8 mouse cellular contexts compared by ENCODE assay signal in the genomic region with DNA sequence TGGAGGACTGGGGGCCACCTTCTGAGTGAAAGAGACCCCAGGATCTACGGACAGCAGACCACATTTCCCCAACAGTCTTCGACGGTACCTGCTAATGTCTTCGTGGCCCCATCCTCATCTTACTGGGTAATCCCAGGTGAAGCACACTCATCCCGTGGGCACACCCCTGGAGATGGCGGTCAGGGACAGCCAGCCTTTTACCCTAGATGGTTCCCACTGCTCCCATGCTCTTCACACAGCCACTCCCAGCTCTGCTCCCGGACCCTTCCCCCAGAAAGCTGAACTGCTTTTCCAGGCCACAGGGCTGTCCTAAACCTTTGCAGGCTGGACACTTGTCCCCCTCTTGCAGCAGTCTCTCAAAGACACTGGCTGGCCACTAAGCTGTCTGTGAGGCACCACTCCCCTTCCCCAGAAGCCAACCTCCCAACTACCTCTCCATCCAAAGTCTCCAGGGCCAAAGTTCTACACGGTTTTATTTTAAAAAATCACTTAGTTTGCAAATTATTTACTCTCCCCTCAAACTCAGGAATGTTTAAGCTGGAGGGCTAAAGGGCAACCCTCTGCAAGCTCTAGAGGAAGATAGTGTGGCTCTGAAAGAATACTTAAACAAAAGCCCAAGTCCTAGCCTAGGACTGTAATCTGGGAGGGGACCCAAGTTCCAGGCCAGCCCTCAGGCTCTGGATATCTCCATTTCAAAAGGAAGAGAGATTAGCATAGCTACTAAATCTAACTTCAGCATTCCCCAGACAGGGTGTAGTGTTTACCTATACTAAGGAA. TPM values are rescaled to one million over a fixed set of nuclear protein-coding genes. Genes with fewer than 3 reads are reported as not detected.
A peak's percentile ranks its signal among the peaks of the same experiment; 100 is the strongest.
DNase-seq lines count a peak whose midpoint lies in the region; ATAC-seq and TF ChIP-seq lines count a peak whose summit lies in the region.

No protein-coding gene starts in this region.

- peaks cover 0 to 5% of the 10 kb centered on the region in 2 experiments; a peak in 3 of 4 replicates for H3K36me3 ChIP-seq in MEL (ENCODE audit: control insufficient read depth in 1 of 2, insufficient read depth in 2 of 2, low read length in 2 of 2)
- peaks cover 33% of the 10 kb centered on the region for H3K36me3 ChIP-seq in hindbrain, embryonic 14.5 days (replicated peaks; ENCODE audit: control insufficient read depth, insufficient read depth)
- H3K36me3 ChIP-seq in liver, embryonic 11.5 days (ENCODE audit: control insufficient read depth, insufficient read depth, low read length): peaks cover 16% of the 10 kb centered on the region

- H3K9me3 ChIP-seq in MEL (replicated peaks; ENCODE audit: insufficient read depth, low read length): no peaks in the 10 kb centered on the region
- no peaks in the 10 kb centered on the region for H3K9me3 ChIP-seq in hindbrain, embryonic 14.5 days (ENCODE audit: control insufficient read depth, low read length)
- no peaks in the 10 kb centered on the region for H3K9me3 ChIP-seq in liver, embryonic 11.5 days (ENCODE audit: control insufficient read depth, low read length)

- peak; percentile 12 for DNase-seq in 3T3-L1 (ENCODE audit: low read depth, low spot score)
- DNase-seq in MEL (ENCODE audit: low read depth, low spot score): no peak
- DNase-seq in hindbrain, embryonic 14.5 days (ENCODE audit: low spot score): no peak
- DNase-seq in liver, embryonic 11.5 days (ENCODE audit: low spot score): no peak
- no peak for DNase-seq in thymus, postnatal 4 days
- DNase-seq in layer of hippocampus, postnatal 14 days (ENCODE audit: low spot score in 2 of 2): no peak
- no peak for DNase-seq in urinary bladder, postnatal 25 days (ENCODE audit: low spot score)
- DNase-seq in cerebellum, postnatal 36 days: no peak

- peaks cover 0 to 4% of the 10 kb centered on the region in 2 experiments; a peak in 2 of 4 replicates for H3K27me3 ChIP-seq in MEL (ENCODE audit: control insufficient read depth in 1 of 2, insufficient read depth in 2 of 2, low read length in 2 of 2)
- H3K27me3 ChIP-seq in hindbrain, embryonic 14.5 days (ENCODE audit: control insufficient read depth, insufficient read depth, low read length): no peaks in the 10 kb centered on the region
- H3K27me3 ChIP-seq in liver, embryonic 11.5 days (replicated peaks; ENCODE audit: control insufficient read depth, insufficient read depth, low read length): no peaks in the 10 kb centered on the region

- TF ChIP-seq RAD21 in MEL (IDR thresholded peaks at IDR 0.05; ENCODE audit: low read depth, low read length): no peak

- TF ChIP-seq POLR2A in MEL (IDR thresholded peaks at IDR 0.05; ENCODE audit: control insufficient read depth in 1 of 2, insufficient read depth in 1 of 2, low read depth in 1 of 2, low read length in 2 of 2, poor library complexity in 1 of 2): no peak

- peaks cover 5 to 7% of the 10 kb centered on the region in 2 experiments for H3K4me1 ChIP-seq in MEL (ENCODE audit: control insufficient read depth in 1 of 2, insufficient read depth in 2 of 2, low read length in 2 of 2)
- peaks cover 23% of the 10 kb centered on the region for H3K4me1 ChIP-seq in hindbrain, embryonic 14.5 days (replicated peaks; ENCODE audit: control insufficient read depth, insufficient read depth, low read length)
- H3K4me1 ChIP-seq in liver, embryonic 11.5 days (replicated peaks; ENCODE audit: control insufficient read depth, insufficient read depth, low read length): peaks cover 18% of the 10 kb centered on the region

- 67% methylated on average over 8 of the region's 8 CpGs for WGBS in hindbrain, embryonic 14.5 days
- 55% methylated on average over 8 of the region's 8 CpGs for WGBS in liver, embryonic 11.5 days

- peaks cover 12% of the 10 kb centered on the region for H3K79me2 ChIP-seq in MEL (ENCODE audit: control insufficient read depth, insufficient read depth, low read length, poor library complexity)

- no peak for TF ChIP-seq EP300 in MEL (IDR thresholded peaks at IDR 0.05; ENCODE audit: low read depth in 1 of 2, low read length in 2 of 2)

- H3K4me2 ChIP-seq in hindbrain, embryonic 14.5 days (replicated peaks): peak overlapping the region; percentile 81
- H3K4me2 ChIP-seq in liver, embryonic 11.5 days: peak overlapping the region; percentile 69

- no peak for ATAC-seq in hindbrain, embryonic 14.5 days (ENCODE audit: low FRiP score)
- no peak for ATAC-seq in liver, embryonic 11.5 days (replicated peaks; ENCODE audit: low FRiP score)

- TF ChIP-seq CTCF in MEL (IDR thresholded peaks at IDR 0.05 in 2 of 3, conservative IDR thresholded peaks at IDR 0.05 in 1 of 3; ENCODE audit: control insufficient read depth in 1 of 3, insufficient read depth in 1 of 3, low read depth in 2 of 3, low read length in 3 of 3, poor library complexity in 1 of 3, severe bottlenecking in 1 of 3): no peak

- peak overlapping the region; percentile 4 to 99; a peak in 3 of 4 replicates for H3K4me3 ChIP-seq in MEL (ENCODE audit: control insufficient read depth in 1 of 2, insufficient read depth in 1 of 2, low read depth in 2 of 2, low read length in 2 of 2)
- H3K4me3 ChIP-seq in hindbrain, embryonic 14.5 days (replicated peaks; ENCODE audit: low read length): peak overlapping the region; percentile 74
- H3K4me3 ChIP-seq in liver, embryonic 11.5 days (ENCODE audit: low read depth, low read length): peak overlapping the region; percentile 77

- H3K9ac ChIP-seq in MEL (ENCODE audit: control insufficient read depth, low read depth, low read length, poor library complexity, severe bottlenecking): peak overlapping the region; percentile 81; the same call in 1 of the 2 replicates
- peak overlapping the region; percentile 88 for H3K9ac ChIP-seq in hindbrain, embryonic 14.5 days
- H3K9ac ChIP-seq in liver, embryonic 11.5 days (ENCODE audit: low read depth, low read length): peak overlapping the region; percentile 76

- H3K27ac ChIP-seq in MEL (ENCODE audit: control insufficient read depth, low read depth, low read length): no peak overlapping the region
- no peak overlapping the region for H3K27ac ChIP-seq in hindbrain, embryonic 14.5 days
- H3K27ac ChIP-seq in liver, embryonic 11.5 days (ENCODE audit: low read depth, low read length): no peak overlapping the region; the same call in 1 of the 2 replicates

TF ChIP-seq in MEL, 35 proteins besides CTCF, POLR2A, EP300 and RAD21:
- TF ChIP-seq MAZ (IDR thresholded peaks at IDR 0.05; ENCODE audit: low read depth, low read length): no peak
- TF ChIP-seq CHD1 (IDR thresholded peaks at IDR 0.05; ENCODE audit: low read depth, low read length): no peak
- no peak for TF ChIP-seq CHD2 (IDR thresholded peaks at IDR 0.05; ENCODE audit: low read length)
- TF ChIP-seq TBP (IDR thresholded peaks at IDR 0.05; ENCODE audit: low read depth, low read length): no peak
- no peak for TF ChIP-seq MEF2A (IDR thresholded peaks at IDR 0.05; ENCODE audit: extremely low read depth, insufficient replicate concordance, low read depth, low read length, poor library complexity, severe bottlenecking)

RNA-seq across cellular contexts. Expression of a gene that starts 1.2 kb away (rescaled TPM):
- 41.6 and 45.0 TPM in 2 replicates for total RNA-seq in MEL (2012; rRNA removed)
- 10 to 100 TPM in 1 of 2 experiments, not detected in 1; 74.7 TPM for polyA plus RNA-seq in MEL (2012; ENCODE audit: insufficient read depth in 1 of 2, insufficient read length in 2 of 2, low read depth in 1 of 2, low replicate concordance in 2 of 2, missing spikeins in 1 of 2)
- polyA plus RNA-seq in hindbrain, embryonic 14.5 days (2014; fragmentation: Nextera tagmentation; extraction: Ambion mirVana): 150 and 160 TPM in 2 replicates
- 97.9 and 103 TPM in 2 replicates for polyA plus RNA-seq in liver, embryonic 11.5 days (2014; fragmentation: Nextera tagmentation; extraction: Ambion mirVana)
- total RNA-seq in layer of hippocampus, postnatal 14 days (2021): 100 to 1,000 TPM; 129 to 130 TPM

RNA-seq across cellular contexts. Expression of a gene that starts 47.8 kb away (rescaled TPM):
- 0.08 TPM in 1 of 2 replicates, not detected in the other for total RNA-seq in MEL (2012; rRNA removed)
- under 1 TPM in 1 of 2 experiments, not detected in 1; 0.21 TPM for polyA plus RNA-seq in MEL (2012; ENCODE audit: insufficient read depth in 1 of 2, insufficient read length in 2 of 2, low read depth in 1 of 2, low replicate concordance in 2 of 2, missing spikeins in 1 of 2)
- 5.5 and 7.1 TPM in 2 replicates for polyA plus RNA-seq in hindbrain, embryonic 14.5 days (2014; fragmentation: Nextera tagmentation; extraction: Ambion mirVana)
- 0.08 and 0.29 TPM in 2 replicates for polyA plus RNA-seq in liver, embryonic 11.5 days (2014; fragmentation: Nextera tagmentation; extraction: Ambion mirVana)
- 10 to 100 TPM; 20.1 to 25.0 TPM for total RNA-seq in layer of hippocampus, postnatal 14 days (2021)
